Mouse (Mus musculus): ENCODE data around the gene Gramd4. TPM values are rescaled to one million over a fixed set of nuclear protein-coding genes. Genes with fewer than 3 reads are reported as not detected.

Gramd4 gene
- polyA plus RNA-seq, 1 experiment from 2014 or later = 9.7 TPM

DNA sequence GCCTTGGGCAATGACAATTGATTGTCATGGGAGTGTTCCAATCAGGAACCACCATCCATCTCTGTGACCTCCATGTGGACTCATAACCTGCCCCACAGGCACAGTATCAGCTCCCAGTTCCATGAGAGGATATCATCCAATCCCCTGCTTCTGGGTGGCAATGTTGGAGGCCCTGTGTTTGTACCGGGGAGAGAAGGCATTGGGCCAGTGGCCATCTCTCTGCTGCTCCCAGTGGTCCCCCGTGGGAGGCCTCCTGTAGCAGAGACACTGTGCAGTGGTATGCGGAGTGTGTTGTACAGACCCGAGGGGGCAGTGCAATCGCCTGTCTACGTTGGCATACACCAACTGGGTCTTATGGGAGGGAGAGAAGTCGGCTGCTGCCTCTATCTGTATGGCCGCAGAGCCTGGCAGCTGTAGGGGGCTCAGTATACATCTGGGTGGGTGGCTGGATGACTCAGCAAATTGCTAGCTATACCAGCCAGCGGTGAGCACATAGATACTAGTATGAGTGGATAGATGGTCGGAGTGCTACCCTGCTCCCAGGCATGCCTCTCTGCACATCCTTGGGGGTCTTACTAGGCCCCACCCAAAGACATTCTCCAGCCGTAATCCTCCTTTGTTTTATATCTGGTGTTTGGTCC lies 50.5 kb downstream of the Gramd4 start:
- H3K27ac ChIP-seq (ENCODE audit: low read depth, low read length) = no peak overlapping the region

DNA sequence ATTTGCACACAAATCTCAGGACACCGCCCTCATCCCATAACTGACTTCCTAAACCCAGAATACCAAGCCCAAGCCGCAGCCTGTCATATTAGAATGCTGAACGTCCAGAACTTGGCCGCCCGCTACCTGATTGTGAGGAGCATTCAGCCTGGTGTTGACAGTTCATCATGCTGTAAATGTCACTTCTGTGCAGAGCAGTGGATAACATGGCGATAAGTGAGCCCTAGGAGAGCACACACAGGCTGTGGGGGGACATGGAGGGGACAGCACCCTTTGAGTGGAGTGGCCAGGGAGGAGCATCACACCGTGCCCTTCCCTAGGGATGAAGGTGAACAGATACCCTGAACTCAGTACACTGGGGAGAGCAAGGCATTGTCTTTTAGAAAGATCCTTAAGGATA lies 51.8 kb downstream of the Gramd4 start:
- no peak overlapping the region for H3K27ac ChIP-seq (ENCODE audit: low read depth, low read length)
- H3K4me1 ChIP-seq (ENCODE audit: control insufficient read depth, insufficient read depth, low read length) = peaks cover 11% of the 10 kb centered on the region
- H3K9me3 ChIP-seq (ENCODE audit: control insufficient read depth, low read length) = no peaks in the 10 kb centered on the region
- H3K9ac ChIP-seq (ENCODE audit: low read depth, low read length) = no peak overlapping the region
- H3K27me3 ChIP-seq (ENCODE audit: control insufficient read depth, insufficient read depth, low read length) = no peaks in the 10 kb centered on the region
- no peak overlapping the region for H3K4me3 ChIP-seq (ENCODE audit: low read length)
- ATAC-seq (ENCODE audit: low FRiP score, low TSS enrichment) = no peak
- 83% methylated on average over 7 of the region's 7 CpGs for WGBS
- no peaks in the 10 kb centered on the region for H3K36me3 ChIP-seq (ENCODE audit: control insufficient read depth, insufficient read depth, low read length)
- no peak overlapping the region for H3K4me2 ChIP-seq (replicated peaks; ENCODE audit: low read depth, low read length)

More for the DNA sequence above, 50.5 kb downstream of the Gramd4 start:
- Histone ChIP-seq H3K36me3 (ENCODE audit: control insufficient read depth, insufficient read depth, low read length) (no peaks in the 10 kb centered on the region; the same call in 1 of the 2 replicates), H3K9ac (ENCODE audit: low read depth, low read length) (no peak overlapping the region), H3K9me3 (ENCODE audit: control insufficient read depth, low read length) (no peaks in the 10 kb centered on the region), H3K4me2 (replicated peaks; ENCODE audit: low read depth, low read length) (no peak overlapping the region), H3K4me3 (ENCODE audit: low read length) (no peak overlapping the region), H3K4me1 (ENCODE audit: control insufficient read depth, insufficient read depth, low read length) (peaks cover 3% of the 10 kb centered on the region), H3K27me3 (ENCODE audit: control insufficient read depth, insufficient read depth, low read length) (no peaks in the 10 kb centered on the region)
- whole genome bisulfite sequencing = 80% methylated on average over 11 of the region's 11 CpGs
- 0 out of 2 replicates have a peak, but pooled peaks have one; percentile 40 for ATAC-seq (ENCODE audit: low FRiP score, low TSS enrichment)

DNA sequence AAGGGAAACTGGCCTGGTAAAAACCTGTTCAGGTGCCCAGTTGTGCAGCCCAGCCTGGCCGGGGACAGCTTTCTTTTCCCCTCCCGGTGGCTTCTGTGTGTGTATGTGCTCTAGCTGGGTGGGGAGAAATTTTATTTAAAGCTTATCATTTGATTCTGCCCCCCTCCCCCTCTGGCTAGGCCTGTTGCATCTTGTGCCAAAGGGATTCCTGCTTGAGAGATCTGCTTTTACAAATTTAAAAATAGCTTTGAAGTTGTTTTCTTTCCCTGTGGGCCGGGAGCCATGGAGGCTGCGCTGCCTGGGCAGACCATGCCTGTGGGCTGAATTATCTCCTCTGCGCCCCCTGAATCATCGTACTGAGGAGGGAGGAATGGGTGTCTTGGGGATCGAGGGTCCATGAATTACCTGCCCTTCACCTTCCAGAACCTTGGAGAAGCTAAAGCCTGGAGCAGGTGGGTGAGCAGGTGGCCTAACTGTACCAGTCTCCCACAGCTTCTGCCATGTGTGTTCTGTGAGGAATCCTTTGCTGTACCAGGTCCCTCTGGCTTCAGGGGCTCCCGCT lies 52.2 kb downstream of the Gramd4 start:
- Histone ChIP-seq H3K9me3 (ENCODE audit: control insufficient read depth, low read length) (no peaks in the 10 kb centered on the region), H3K4me1 (ENCODE audit: control insufficient read depth, insufficient read depth, low read length) (peaks cover 11% of the 10 kb centered on the region), H3K4me3 (ENCODE audit: low read length) (no peak overlapping the region), H3K36me3 (ENCODE audit: control insufficient read depth, insufficient read depth, low read length) (no peaks in the 10 kb centered on the region), H3K27ac (ENCODE audit: low read depth, low read length) (no peak overlapping the region), H3K4me2 (replicated peaks; ENCODE audit: low read depth, low read length) (no peak overlapping the region), H3K9ac (ENCODE audit: low read depth, low read length) (no peak overlapping the region), H3K27me3 (ENCODE audit: control insufficient read depth, insufficient read depth, low read length) (no peaks in the 10 kb centered on the region)
- ATAC-seq (ENCODE audit: low FRiP score, low TSS enrichment) = no peak
- 83% methylated on average over 8 of the region's 8 CpGs for WGBS

DNA sequence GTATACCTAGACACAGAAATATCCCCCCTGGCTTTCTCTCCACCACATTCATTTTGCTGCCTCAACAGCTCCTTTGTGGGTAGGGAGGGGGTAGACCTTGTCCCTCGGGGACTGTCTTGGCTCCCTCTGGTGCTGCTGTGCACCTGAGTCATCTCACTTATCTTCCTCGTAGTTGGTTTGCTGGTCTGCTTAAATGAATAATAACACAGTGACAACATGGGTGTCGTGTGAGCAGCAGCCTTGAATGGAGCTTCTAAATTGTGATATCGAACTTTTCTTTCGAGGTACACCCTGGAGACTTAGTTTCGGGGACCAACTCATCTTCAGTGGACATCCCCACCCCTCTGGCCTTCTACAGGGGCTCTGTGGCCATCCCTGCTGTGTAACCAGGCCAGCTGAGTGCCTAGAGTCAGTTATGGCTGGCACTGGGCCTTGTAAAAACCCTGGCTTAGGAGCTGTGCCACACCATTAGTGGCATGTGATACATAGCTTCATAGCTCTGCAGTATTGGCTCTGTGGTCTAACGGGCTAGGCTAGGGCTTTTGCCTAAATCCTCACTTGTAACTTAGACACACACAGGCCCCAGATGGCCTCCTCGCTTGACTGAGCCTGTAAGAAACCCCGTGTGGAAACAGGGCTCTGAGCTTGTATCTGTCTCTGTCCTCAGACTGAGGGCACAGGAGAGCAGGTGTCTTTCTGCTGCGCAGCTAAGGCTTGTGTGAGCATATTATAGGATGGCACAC lies 53.0 kb downstream of the Gramd4 start:
- peaks cover 11% of the 10 kb centered on the region for H3K4me1 ChIP-seq (ENCODE audit: control insufficient read depth, insufficient read depth, low read length)
- no peaks in the 10 kb centered on the region for H3K36me3 ChIP-seq (ENCODE audit: control insufficient read depth, insufficient read depth, low read length)
- WGBS = 72% methylated on average over 10 of the region's 10 CpGs
- H3K4me2 ChIP-seq (replicated peaks; ENCODE audit: low read depth, low read length) = no peak overlapping the region
- no peak overlapping the region for H3K4me3 ChIP-seq (ENCODE audit: low read length)
- no peak overlapping the region for H3K27ac ChIP-seq (ENCODE audit: low read depth, low read length)
- ATAC-seq (ENCODE audit: low FRiP score, low TSS enrichment) = no peak
- no peaks in the 10 kb centered on the region for H3K9me3 ChIP-seq (ENCODE audit: control insufficient read depth, low read length)
- no peak overlapping the region for H3K9ac ChIP-seq (ENCODE audit: low read depth, low read length)
- no peaks in the 10 kb centered on the region for H3K27me3 ChIP-seq (ENCODE audit: control insufficient read depth, insufficient read depth, low read length)

DNA sequence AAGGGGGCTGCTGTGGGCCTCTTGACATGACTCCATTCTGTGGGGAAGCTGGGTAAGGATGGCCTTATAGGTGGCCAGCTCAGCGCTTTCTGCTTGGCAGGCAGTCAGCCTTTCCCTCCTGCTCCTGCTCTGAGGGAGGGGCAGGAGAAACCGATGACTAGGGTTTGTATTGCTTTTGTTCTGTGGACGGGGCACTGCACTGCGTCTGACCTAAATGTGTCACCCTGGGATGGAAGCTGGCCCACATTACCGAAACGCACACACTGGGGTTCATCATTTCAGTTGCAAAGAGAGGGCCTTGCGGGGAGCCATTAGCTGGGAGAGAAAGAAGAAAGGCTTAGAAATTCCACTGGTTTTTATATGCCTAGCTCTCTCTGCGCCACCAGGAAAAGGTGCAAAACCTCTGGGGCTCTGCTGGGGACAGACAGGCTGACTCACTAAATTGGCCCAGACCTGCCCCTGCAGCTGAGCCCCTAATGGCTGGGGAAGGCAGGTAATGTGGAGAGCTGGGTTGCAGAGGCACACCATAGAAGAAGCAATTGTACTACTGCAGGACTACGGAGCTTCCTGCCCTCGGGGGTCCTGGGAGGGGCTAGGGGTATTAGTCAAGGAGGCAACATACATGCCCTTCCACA lies 55.3 kb downstream of the Gramd4 start:
- Histone ChIP-seq H3K9me3 (ENCODE audit: control insufficient read depth, low read length) (no peaks in the 10 kb centered on the region), H3K4me1 (ENCODE audit: control insufficient read depth, insufficient read depth, low read length) (peaks cover 11% of the 10 kb centered on the region), H3K27ac (ENCODE audit: low read depth, low read length) (0 out of 2 replicates have a peak overlapping the region, but pooled peaks have one; percentile 42), H3K9ac (ENCODE audit: low read depth, low read length) (peak overlapping the region; percentile 28; the same call in 1 of the 2 replicates), H3K27me3 (ENCODE audit: control insufficient read depth, insufficient read depth, low read length) (no peaks in the 10 kb centered on the region), H3K4me2 (replicated peaks; ENCODE audit: low read depth, low read length) (no peak overlapping the region), H3K36me3 (ENCODE audit: control insufficient read depth, insufficient read depth, low read length) (no peaks in the 10 kb centered on the region), H3K4me3 (ENCODE audit: low read length) (no peak overlapping the region)
- 21% methylated on average over 10 of the region's 10 CpGs for WGBS
- ATAC-seq (ENCODE audit: low FRiP score, low TSS enrichment) = no peak

DNA sequence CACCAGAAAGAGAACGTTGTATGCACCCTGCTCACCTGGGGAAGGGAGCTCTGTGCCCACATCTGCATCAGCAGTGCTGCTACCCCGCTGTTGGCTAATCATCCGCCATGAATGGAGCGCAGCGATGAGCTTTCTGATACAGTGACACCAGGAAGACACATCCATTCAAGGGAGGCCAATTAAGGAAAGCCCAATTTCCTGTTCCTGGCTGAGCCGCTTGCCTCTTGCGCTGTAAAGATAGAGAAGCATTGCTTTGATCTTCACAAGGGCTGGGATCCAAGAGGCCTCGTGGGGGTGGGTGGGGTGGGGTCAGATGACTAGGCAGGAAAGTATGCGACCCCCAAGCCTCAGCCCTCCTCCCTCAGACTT lies 55.8 kb downstream of the Gramd4 start:
- H3K27me3 ChIP-seq (ENCODE audit: control insufficient read depth, insufficient read depth, low read length) = no peaks in the 10 kb centered on the region
- peak overlapping the region; percentile 28; the same call in 1 of the 2 replicates for H3K9ac ChIP-seq (ENCODE audit: low read depth, low read length)
- peak; percentile 32 for ATAC-seq (ENCODE audit: low FRiP score, low TSS enrichment)

DNA sequence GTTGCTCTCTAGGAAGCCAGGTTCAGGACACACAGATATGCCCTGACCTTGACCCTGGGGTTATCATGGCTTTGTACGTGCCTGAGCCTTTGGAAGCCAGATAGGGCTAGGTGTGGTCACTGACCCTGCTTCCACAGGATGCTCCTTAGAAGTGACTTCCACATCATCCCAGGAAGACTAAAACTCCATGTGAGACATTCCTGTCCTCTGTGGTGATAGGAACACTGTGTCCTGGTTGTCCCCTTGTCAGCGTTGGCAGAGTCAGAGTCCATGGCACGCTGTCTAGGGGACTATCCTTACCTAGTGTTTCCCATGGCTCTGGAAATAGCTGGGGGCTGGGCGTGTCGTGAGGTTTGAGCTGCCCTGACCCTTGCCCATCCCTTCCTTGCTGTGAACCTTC lies 58.9 kb downstream of the Gramd4 start:
- no peak overlapping the region for H3K4me3 ChIP-seq (ENCODE audit: low read length)
- H3K4me1 ChIP-seq (ENCODE audit: control insufficient read depth, insufficient read depth, low read length) = peaks cover 11% of the 10 kb centered on the region
- no peak overlapping the region for H3K9ac ChIP-seq (ENCODE audit: low read depth, low read length)
- H3K27me3 ChIP-seq (ENCODE audit: control insufficient read depth, insufficient read depth, low read length) = no peaks in the 10 kb centered on the region
- ATAC-seq (ENCODE audit: low FRiP score, low TSS enrichment) = no peak
- H3K4me2 ChIP-seq (replicated peaks; ENCODE audit: low read depth, low read length) = no peak overlapping the region
- H3K36me3 ChIP-seq (ENCODE audit: control insufficient read depth, insufficient read depth, low read length) = peaks cover 16% of the 10 kb centered on the region; the same call in 1 of the 2 replicates
- 58% methylated on average over 5 of the region's 5 CpGs for WGBS
- H3K9me3 ChIP-seq (ENCODE audit: control insufficient read depth, low read length) = no peaks in the 10 kb centered on the region
- H3K27ac ChIP-seq (ENCODE audit: low read depth, low read length) = no peak overlapping the region

More for the DNA sequence above, 55.8 kb downstream of the Gramd4 start:
- no peak overlapping the region for H3K4me2 ChIP-seq (replicated peaks; ENCODE audit: low read depth, low read length)
- H3K27ac ChIP-seq (ENCODE audit: low read depth, low read length) = no peak overlapping the region
- H3K36me3 ChIP-seq (ENCODE audit: control insufficient read depth, insufficient read depth, low read length) = 0 out of 2 replicates have a peak, but pooled peaks cover under 1% of the 10 kb centered on the region
- H3K9me3 ChIP-seq (ENCODE audit: control insufficient read depth, low read length) = no peaks in the 10 kb centered on the region
- 7% methylated on average over 9 of the region's 9 CpGs for WGBS
- no peak overlapping the region for H3K4me3 ChIP-seq (ENCODE audit: low read length)
- peaks cover 11% of the 10 kb centered on the region for H3K4me1 ChIP-seq (ENCODE audit: control insufficient read depth, insufficient read depth, low read length)

DNA sequence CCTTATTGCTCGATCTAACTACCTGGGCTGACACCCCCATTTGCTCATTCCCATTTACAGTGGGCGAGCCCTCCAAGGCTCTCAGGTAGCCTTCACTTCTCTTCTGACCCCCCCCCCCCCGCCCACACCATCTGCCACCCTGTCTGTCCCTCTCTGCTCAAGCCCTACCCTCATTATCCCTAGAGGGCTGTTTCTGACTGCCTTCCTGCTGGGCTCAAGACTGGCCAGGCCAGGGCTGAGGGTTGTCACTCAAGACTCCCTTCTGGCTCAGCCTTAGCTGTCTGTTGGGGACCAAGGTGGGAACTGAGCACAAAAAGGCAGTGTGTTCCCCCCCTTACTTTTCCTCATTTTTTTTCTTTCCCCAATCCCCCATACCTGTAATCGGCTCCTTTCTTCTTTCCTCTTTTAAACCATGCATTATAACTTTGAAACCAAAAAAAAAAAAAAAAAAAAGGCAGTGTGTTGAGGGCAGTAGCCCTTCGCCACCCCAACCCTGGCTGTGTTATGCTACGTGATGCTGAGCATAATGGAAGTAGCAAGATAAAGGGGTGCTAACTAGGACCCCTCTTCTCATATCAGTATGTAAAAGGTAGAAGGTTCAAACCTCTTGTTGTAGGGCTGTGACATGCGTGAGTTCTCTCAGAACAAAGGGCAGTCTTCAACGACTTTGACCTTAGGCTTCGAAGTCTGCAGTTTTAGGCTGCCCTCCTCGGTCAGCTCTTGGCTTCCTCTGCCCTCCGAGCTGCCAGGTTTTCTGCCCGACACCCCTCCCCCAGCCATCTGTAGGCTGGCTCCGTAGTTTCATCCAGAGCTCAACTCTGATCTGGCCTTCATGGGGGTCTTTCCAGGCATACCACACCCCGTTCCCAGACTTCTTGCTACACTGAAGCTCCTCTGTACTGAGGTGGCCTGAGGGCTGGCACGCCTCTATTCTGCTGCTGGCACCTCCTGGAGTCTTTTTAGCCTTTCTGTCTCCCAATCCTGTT lies 59.9 kb downstream of the Gramd4 start:
- Histone ChIP-seq H3K9me3 (ENCODE audit: control insufficient read depth, low read length) (no peaks in the 10 kb centered on the region), H3K4me1 (ENCODE audit: control insufficient read depth, insufficient read depth, low read length) (peaks cover 11% of the 10 kb centered on the region)
- no peak for ATAC-seq (ENCODE audit: low FRiP score, low TSS enrichment)

More for the DNA sequence above, 59.9 kb downstream of the Gramd4 start:
- Histone ChIP-seq H3K4me2 (replicated peaks; ENCODE audit: low read depth, low read length) (no peak overlapping the region), H3K36me3 (ENCODE audit: control insufficient read depth, insufficient read depth, low read length) (peaks cover 22% of the 10 kb centered on the region; the same call in 1 of the 2 replicates), H3K27ac (ENCODE audit: low read depth, low read length) (no peak overlapping the region), H3K27me3 (ENCODE audit: control insufficient read depth, insufficient read depth, low read length) (no peaks in the 10 kb centered on the region), H3K4me3 (ENCODE audit: low read length) (no peak overlapping the region), H3K9ac (ENCODE audit: low read depth, low read length) (no peak overlapping the region)
- WGBS = 58% methylated on average over 15 of the region's 15 CpGs

Data from kidney, embryonic 14.5 days (tissue).